Mouse (Mus musculus): ENCODE data around the gene Sertad4. TPM values are rescaled to one million over a fixed set of nuclear protein-coding genes. Genes with fewer than 3 reads are reported as not detected.

Sertad4 gene
- polyA plus RNA-seq, 1 experiment from 2014 or later: 22.8 TPM

- Histone ChIP-seq H3K27me3 (ENCODE audit: insufficient read depth, low read length) (no peaks in the 10 kb centered on the region), H3K4me2 (no peak overlapping the region), H3K4me1 (ENCODE audit: insufficient read depth) (no peaks in the 10 kb centered on the region), H3K27ac (ENCODE audit: low read depth) (no peak overlapping the region), H3K36me3 (ENCODE audit: insufficient read depth) (no peaks in the 10 kb centered on the region), H3K9ac (no peak overlapping the region), H3K9me3 (ENCODE audit: low read depth, low read length) (no peaks in the 10 kb centered on the region), H3K4me3 (ENCODE audit: low read depth, low read length) (no peak overlapping the region)
- no peak for DNase-seq
- WGBS: 51% methylated on average over 6 of the region's 6 CpGs
- no peak for TF ChIP-seq CTCF (IDR thresholded peaks at IDR 0.05; ENCODE audit: low read depth)
- ATAC-seq (ENCODE audit: insufficient read depth): no peak
These were observed 4.7 kb upstream of the Sertad4 start for GRCm38 (mm10) chr1:192860273-192860672.

- no peak for TF ChIP-seq CTCF (IDR thresholded peaks at IDR 0.05; ENCODE audit: low read depth)
- Histone ChIP-seq H3K4me1 (ENCODE audit: insufficient read depth) (peaks cover 10% of the 10 kb centered on the region; the same call in 1 of the 2 replicates), H3K9ac (no peak overlapping the region), H3K4me2 (no peak overlapping the region), H3K36me3 (ENCODE audit: insufficient read depth) (no peaks in the 10 kb centered on the region), H3K27me3 (ENCODE audit: insufficient read depth, low read length) (no peaks in the 10 kb centered on the region), H3K27ac (ENCODE audit: low read depth) (no peak overlapping the region), H3K9me3 (ENCODE audit: low read depth, low read length) (no peaks in the 10 kb centered on the region), H3K4me3 (ENCODE audit: low read depth, low read length) (no peak overlapping the region)
- no peak for ATAC-seq (ENCODE audit: insufficient read depth)
- no peak for DNase-seq
- 79% methylated on average over 5 of the region's 5 CpGs for WGBS
These were observed 2.0 kb upstream of the Sertad4 start for GRCm38 (mm10) chr1:192857582-192857981.

DNA sequence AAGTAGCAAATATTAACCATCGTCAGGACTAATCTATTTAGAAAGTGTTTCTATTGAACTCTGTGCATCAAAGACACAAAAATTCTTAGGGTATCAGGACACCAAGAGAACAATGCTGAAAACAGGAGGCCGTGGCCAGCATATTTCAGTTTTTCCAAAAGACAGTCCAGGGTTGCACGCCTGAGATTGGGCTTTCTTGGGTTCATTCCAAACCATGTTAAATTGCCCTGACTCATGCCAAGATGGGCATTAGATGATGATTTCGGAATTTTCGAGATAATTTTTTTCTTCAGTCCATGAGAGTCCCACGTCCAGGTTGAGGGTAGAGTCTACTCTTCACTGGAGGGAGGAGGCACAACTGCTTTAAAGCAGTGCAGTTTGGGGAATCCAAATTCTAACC lies 1.4 kb upstream of the Sertad4 start:
- Histone ChIP-seq H3K9me3 (ENCODE audit: low read depth, low read length) (no peaks in the 10 kb centered on the region), H3K9ac (no peak overlapping the region), H3K27ac (ENCODE audit: low read depth) (no peak overlapping the region), H3K4me3 (ENCODE audit: low read depth, low read length) (no peak overlapping the region), H3K4me2 (no peak overlapping the region), H3K4me1 (ENCODE audit: insufficient read depth) (peaks cover 16% of the 10 kb centered on the region), H3K27me3 (ENCODE audit: insufficient read depth, low read length) (no peaks in the 10 kb centered on the region), H3K36me3 (ENCODE audit: insufficient read depth) (no peaks in the 10 kb centered on the region)
- no peak for TF ChIP-seq CTCF (IDR thresholded peaks at IDR 0.05; ENCODE audit: low read depth)
- ATAC-seq (ENCODE audit: insufficient read depth) (no peak), DNase-seq (no peak)
- WGBS: 64% methylated on average over 6 of the region's 6 CpGs

GRCm38 (mm10) chr1:192856411-192856810 lies 855 bp upstream of the Sertad4 start:
- peak; percentile 39 for DNase-seq
- Histone ChIP-seq H3K4me1 (ENCODE audit: insufficient read depth) (peaks cover 21% of the 10 kb centered on the region), H3K27me3 (ENCODE audit: insufficient read depth, low read length) (no peaks in the 10 kb centered on the region), H3K4me2 (peak overlapping the region; percentile 87), H3K9me3 (ENCODE audit: low read depth, low read length) (no peaks in the 10 kb centered on the region), H3K27ac (ENCODE audit: low read depth) (no peak overlapping the region), H3K36me3 (ENCODE audit: insufficient read depth) (no peaks in the 10 kb centered on the region), H3K4me3 (ENCODE audit: low read depth, low read length) (peak overlapping the region; percentile 87; the same call in 1 of the 2 replicates), H3K9ac (no peak overlapping the region)
- 21% methylated on average over 10 of the region's 10 CpGs for WGBS
- TF ChIP-seq CTCF (IDR thresholded peaks at IDR 0.05; ENCODE audit: low read depth): no peak
- no peak for ATAC-seq (ENCODE audit: insufficient read depth)

GRCm38 (mm10) chr1:192854819-192855271 lies 711 bp downstream of the Sertad4 start:
- Histone ChIP-seq H3K4me1 (ENCODE audit: insufficient read depth) (peaks cover 29% of the 10 kb centered on the region), H3K9ac (peak overlapping the region; percentile 91), H3K27ac (ENCODE audit: low read depth) (peak overlapping the region; percentile 98), H3K36me3 (ENCODE audit: insufficient read depth) (peaks cover 3% of the 10 kb centered on the region; the same call in 1 of the 2 replicates), H3K4me3 (ENCODE audit: low read depth, low read length) (peak overlapping the region; percentile 87), H3K9me3 (ENCODE audit: low read depth, low read length) (no peaks in the 10 kb centered on the region), H3K27me3 (ENCODE audit: insufficient read depth, low read length) (no peaks in the 10 kb centered on the region), H3K4me2 (peak overlapping the region; percentile 87)
- peak; percentile 78 for DNase-seq
- 1% methylated on average over 41 of the region's 45 CpGs for WGBS
- ATAC-seq (ENCODE audit: insufficient read depth): peak; percentile 61
- no peak for TF ChIP-seq CTCF (IDR thresholded peaks at IDR 0.05; ENCODE audit: low read depth)

DNA sequence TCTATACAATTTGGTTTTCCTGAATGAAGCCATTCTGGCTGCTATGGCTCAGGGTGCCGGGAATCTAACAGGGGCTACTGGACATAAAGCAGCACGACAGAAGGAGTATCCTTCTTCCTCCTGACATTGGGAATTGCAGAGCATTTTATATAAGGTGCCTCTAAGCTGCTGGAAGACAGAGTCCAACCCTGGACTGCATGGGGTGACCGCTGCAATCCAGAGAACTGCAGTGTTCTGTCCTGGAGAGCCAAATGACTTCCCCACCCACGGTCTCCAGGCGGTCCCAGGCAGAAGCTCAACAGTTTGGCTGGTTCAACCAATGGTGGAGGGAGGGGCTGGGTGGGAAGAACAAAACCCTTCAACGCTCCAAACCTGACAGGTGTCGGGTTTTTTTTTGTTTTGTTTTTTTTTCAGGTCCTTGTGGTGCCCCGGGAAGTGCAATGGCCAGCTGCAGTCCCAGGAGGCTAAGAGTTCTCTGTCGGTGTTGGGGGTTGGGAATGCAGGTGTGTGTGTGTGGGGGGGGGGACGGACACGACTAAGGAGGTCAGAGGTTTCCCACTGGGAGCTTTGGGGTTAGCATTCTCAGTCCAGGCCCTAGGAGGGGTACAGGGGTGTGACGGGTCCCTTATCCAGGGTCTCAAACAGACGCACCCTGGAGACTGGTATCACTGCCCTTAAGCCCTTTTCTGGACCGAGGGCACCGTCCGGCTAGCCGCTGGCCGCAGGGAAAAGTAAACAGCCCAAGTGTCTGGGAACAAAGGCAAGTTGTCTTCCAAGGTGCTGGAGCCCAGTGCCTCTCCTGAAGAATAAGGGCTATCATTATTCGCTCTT lies 1.4 kb downstream of the Sertad4 start:
- Histone ChIP-seq H3K27me3 (ENCODE audit: insufficient read depth, low read length) (no peaks in the 10 kb centered on the region), H3K4me3 (ENCODE audit: low read depth, low read length) (peak overlapping the region; percentile 87), H3K27ac (ENCODE audit: low read depth) (peak overlapping the region; percentile 98), H3K4me2 (peak overlapping the region; percentile 87), H3K36me3 (ENCODE audit: insufficient read depth) (peaks cover 10% of the 10 kb centered on the region), H3K9ac (peak overlapping the region; percentile 91), H3K9me3 (ENCODE audit: low read depth, low read length) (no peaks in the 10 kb centered on the region), H3K4me1 (ENCODE audit: insufficient read depth) (peaks cover 29% of the 10 kb centered on the region)
- ATAC-seq (ENCODE audit: insufficient read depth) (peak; percentile 5; the same call in 1 of the 2 replicates), DNase-seq (peak; percentile 21)
- WGBS: 6% methylated on average over 19 of the region's 19 CpGs
- no peak for TF ChIP-seq CTCF (IDR thresholded peaks at IDR 0.05; ENCODE audit: low read depth)

DNA sequence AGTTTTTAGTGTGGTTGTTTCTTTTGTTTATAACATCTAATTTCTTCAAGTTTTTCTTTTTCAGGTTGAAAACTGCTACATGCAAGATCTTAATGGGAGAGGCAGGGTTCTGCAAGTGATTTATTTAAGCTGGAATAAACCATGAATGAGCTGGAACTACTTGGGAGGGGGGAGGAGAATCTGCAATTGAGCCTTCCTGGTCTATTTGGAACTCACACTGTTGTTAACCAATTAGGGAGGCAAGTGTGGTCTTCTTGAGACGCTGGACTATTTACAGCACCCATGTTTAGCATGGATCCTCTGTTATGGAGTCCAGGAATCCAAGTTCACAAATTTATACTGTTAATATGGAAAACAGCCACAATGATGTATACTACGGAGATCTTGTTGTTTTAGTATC lies 2.1 kb downstream of the Sertad4 start:
- no peak overlapping the region for H3K27ac ChIP-seq (ENCODE audit: low read depth)
- WGBS: 54% methylated on average over 2 of the region's 2 CpGs
- peak overlapping the region; percentile 87 for H3K4me2 ChIP-seq
- H3K9me3 ChIP-seq (ENCODE audit: low read depth, low read length): no peaks in the 10 kb centered on the region
- H3K27me3 ChIP-seq (ENCODE audit: insufficient read depth, low read length): no peaks in the 10 kb centered on the region
- TF ChIP-seq CTCF (IDR thresholded peaks at IDR 0.05; ENCODE audit: low read depth): no peak
- ATAC-seq (ENCODE audit: insufficient read depth) (no peak), DNase-seq (no peak)
- H3K4me1 ChIP-seq (ENCODE audit: insufficient read depth): peaks cover 29% of the 10 kb centered on the region
- H3K4me3 ChIP-seq (ENCODE audit: low read depth, low read length): peak overlapping the region; percentile 87
- H3K9ac ChIP-seq: no peak overlapping the region; the same call in 1 of the 2 replicates
- H3K36me3 ChIP-seq (ENCODE audit: insufficient read depth): peaks cover 17% of the 10 kb centered on the region

Data from lung, embryonic 14.5 days (tissue).